Mouse (Mus musculus) G1E-ER4 (cell line): Measurements from ENCODE around the gene Ces1g. TPM values are rescaled to one million over a fixed set of nuclear protein-coding genes. Genes with fewer than 3 reads are reported as not detected.

ENCODE experiments used
- GATA1 ChIP-seq: IDR thresholded peaks from one replicate; pipeline ENCODE4 v1.8.0; 2012; ENCODE audit warnings: low read length, inconsistent platforms
- polyA plus RNA-seq: library from polyadenylated mRNA; stranded (reverse); fragments of >175 nt; gene quantifications from 2 replicates; pipeline ENCODE4 v1.2.3, GENCODE M21; 2012

Ces1g gene
- polyA plus RNA-seq, 1 experiment: not detected

DNA sequence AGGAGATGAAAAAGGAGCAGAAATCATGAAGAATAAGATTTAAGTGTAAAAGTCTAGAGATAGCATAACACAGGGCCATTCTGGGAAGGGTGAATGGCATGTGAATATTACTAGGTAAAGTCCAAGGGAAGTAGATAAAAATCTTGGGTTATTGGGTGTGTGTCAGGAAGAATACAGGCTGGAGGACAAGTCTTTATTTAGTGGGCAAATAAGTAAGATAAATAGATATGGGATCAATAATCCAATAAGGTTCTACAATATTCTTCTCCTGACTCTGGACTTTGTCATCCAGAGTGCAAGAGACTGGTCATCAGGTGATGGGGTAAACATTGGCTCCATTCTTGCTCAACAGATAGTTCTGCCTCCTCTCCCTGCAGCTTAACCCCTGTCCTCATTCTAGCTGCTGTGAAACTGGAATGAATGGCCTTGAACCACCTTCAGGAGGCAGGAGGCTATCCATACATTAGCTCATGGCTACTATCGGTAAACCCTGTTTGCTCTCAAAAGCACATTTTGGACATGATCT, 84.6 kb downstream of the Ces1g start:
- no peak for TF ChIP-seq GATA1

Other genes with a start within 250 kb of the Ces1g start
- gene Ces1c, start 206.0 kb downstream of the Ces1g start, polyA plus RNA-seq: not detected in 2 replicates
- not detected in 2 replicates for gene Ces1d, start 139.5 kb downstream of the Ces1g start, polyA plus RNA-seq
- not detected in 2 replicates for gene Ces1e, start 107.7 kb downstream of the Ces1g start, polyA plus RNA-seq
- not detected in 2 replicates for gene Ces1f, start 57.6 kb downstream of the Ces1g start, polyA plus RNA-seq
- not detected in 2 replicates for gene Ces1h, start 42.4 kb upstream of the Ces1g start, polyA plus RNA-seq
- not detected in 2 replicates for gene Ces5a, start 198.5 kb upstream of the Ces1g start, polyA plus RNA-seq